Mouse (Mus musculus) stomach, embryonic 16.5 days (tissue): ENCODE results near the gene Sstr1. TPM values are rescaled to one million over a fixed set of nuclear protein-coding genes. Genes with fewer than 3 reads are reported as not detected.
A peak's percentile ranks its signal among the peaks of the same experiment; 100 is the strongest.

Experiments
- ATAC-seq: fragments of 200-750 bp; cut with Nextera tagmentation; 2 replicates; pipeline ENCODE4 v1.8.0; 2017; ENCODE audit warnings: moderate number of reproducible peaks, moderate TSS enrichment; ENCODE audit not compliant: insufficient read depth, low FRiP score
- H3K27ac ChIP-seq: fragments of 300-500 bp; sonication (generic); 2 replicates; pipeline ENCODE4 v1.5.1; 2014; ENCODE audit warnings: low read length
- H3K27me3 ChIP-seq: fragments of 300-500 bp; sonication (generic); 2 replicates; pipeline ENCODE4 v1.6.1; 2014; ENCODE audit warnings: low read length, control low read depth, mixed read lengths; ENCODE audit not compliant: control insufficient read depth, insufficient read depth
- H3K36me3 ChIP-seq: fragments of 300-500 bp; sonication (generic); 2 replicates; pipeline ENCODE4 v1.6.1; 2014; ENCODE audit warnings: low read length; ENCODE audit not compliant: control insufficient read depth, insufficient read depth
- H3K4me1 ChIP-seq: fragments of 300-500 bp; sonication (generic); 2 replicates; pipeline ENCODE4 v1.6.1; 2014; ENCODE audit warnings: low read length, control low read depth, mixed read lengths; ENCODE audit not compliant: control insufficient read depth, insufficient read depth
- H3K4me2 ChIP-seq: fragments of 300-500 bp; sonication (generic); 2 replicates; pipeline ENCODE4 v1.6.1; 2014; ENCODE audit warnings: low read depth, low read length, mixed read lengths
- H3K4me3 ChIP-seq: fragments of 300-500 bp; sonication (generic); replicated peaks from 2 replicates; pipeline ENCODE4 v1.5.1; 2014; ENCODE audit warnings: mild to moderate bottlenecking, low read length
- H3K9ac ChIP-seq: fragments of 300-500 bp; sonication (generic); 2 replicates; pipeline ENCODE4 v1.6.1; 2014; ENCODE audit warnings: low read length
- H3K9me3 ChIP-seq: fragments of 300-500 bp; sonication (generic); replicated peaks from 2 replicates; pipeline ENCODE4 v1.6.1; 2016; ENCODE audit warnings: low read length, control low read depth; ENCODE audit not compliant: control insufficient read depth
- WGBS: fragments of 180-500 bp; shearing (Covaris S2); extraction: QIAGEN DNeasy Blood & Tissue Kit; methylation state at CpG from one replicate; pipeline ENCODE4 v1.1.7; 2014; 5-methylcytosine and 5-hydroxymethylcytosine counted together
- polyA plus RNA-seq: library from polyadenylated mRNA; unstranded; fragments of >200 nt; fragmentation: Nextera tagmentation; extraction: Ambion mirVana; gene quantifications from 2 replicates; pipeline ENCODE4 v1.2.1, GENCODE M21; 2015

Gene Sstr1
- polyA plus RNA-seq: 1.1 and 1.2 TPM in 2 replicates

GRCm38 (mm10) chr12:58211163-58212071, at the start of gene Sstr1:
Sstr1 (plus strand) TSS chr12:58211772.
- peaks cover 31% of the 10 kb centered on the region for H3K27me3 ChIP-seq
- H3K27ac ChIP-seq: no peak within 1 kb of the TSS
- peak within 1 kb of the TSS; percentile 63 for H3K4me2 ChIP-seq
- H3K9me3 ChIP-seq: no peaks in the 10 kb centered on the region
- no peaks in the 10 kb centered on the region for H3K36me3 ChIP-seq
- H3K4me1 ChIP-seq: peaks cover 25% of the 10 kb centered on the region
- peak; percentile 54; the same call in 1 of the 2 replicates for ATAC-seq
- H3K9ac ChIP-seq: peak within 1 kb of the TSS; percentile 48
- WGBS: 21% methylated on average over 21 of the region's 21 CpGs
- peak within 1 kb of the TSS; percentile 48 for H3K4me3 ChIP-seq

- H3K9me3 ChIP-seq: no peaks in the 10 kb centered on the region
- H3K4me2 ChIP-seq: no peak overlapping the region
- 80% methylated on average over 1 of the region's 1 CpGs for WGBS
- H3K27me3 ChIP-seq: no peaks in the 10 kb centered on the region
- H3K4me3 ChIP-seq: no peak overlapping the region
- no peak overlapping the region for H3K27ac ChIP-seq
- no peak overlapping the region for H3K9ac ChIP-seq
- no peaks in the 10 kb centered on the region for H3K4me1 ChIP-seq
- ATAC-seq: no peak
- no peaks in the 10 kb centered on the region for H3K36me3 ChIP-seq
Observed at GRCm38 (mm10) chr12:58198810-58199209, 12.8 kb upstream of the Sstr1 start.

- no peak for ATAC-seq
- Histone ChIP-seq H3K36me3 (no peaks in the 10 kb centered on the region), H3K27ac (no peak overlapping the region), H3K9me3 (no peaks in the 10 kb centered on the region), H3K27me3 (no peaks in the 10 kb centered on the region), H3K4me2 (no peak overlapping the region), H3K4me3 (no peak overlapping the region), H3K4me1 (no peaks in the 10 kb centered on the region), H3K9ac (no peak overlapping the region)
Observed at GRCm38 (mm10) chr12:58201190-58201589, 10.4 kb upstream of the Sstr1 start.

GRCm38 (mm10) chr12:58207956-58208355, 3.6 kb upstream of the Sstr1 start:
- H3K4me3 ChIP-seq: no peak overlapping the region

GRCm38 (mm10) chr12:58212261-58212923, 820 bp downstream of the Sstr1 start:
- Histone ChIP-seq H3K4me1 (peaks cover 25% of the 10 kb centered on the region), H3K9me3 (no peaks in the 10 kb centered on the region), H3K4me2 (peak overlapping the region; percentile 63), H3K4me3 (peak overlapping the region; percentile 48), H3K36me3 (no peaks in the 10 kb centered on the region), H3K27ac (no peak overlapping the region), H3K27me3 (peaks cover 31% of the 10 kb centered on the region), H3K9ac (peak overlapping the region; percentile 48)
- peak; percentile 52; the same call in 1 of the 2 replicates for ATAC-seq
- under 1% methylated on average over 39 of the region's 39 CpGs for WGBS

More at GRCm38 (mm10) chr12:58207956-58208355, 3.6 kb upstream of the Sstr1 start:
- Histone ChIP-seq H3K36me3 (no peaks in the 10 kb centered on the region), H3K4me2 (no peak overlapping the region), H3K4me1 (peaks cover 15% of the 10 kb centered on the region), H3K9me3 (no peaks in the 10 kb centered on the region), H3K27me3 (peaks cover 24% of the 10 kb centered on the region), H3K27ac (no peak overlapping the region), H3K9ac (no peak overlapping the region)
- 88% methylated on average over 1 of the region's 1 CpGs for WGBS
- ATAC-seq: no peak

GRCm38 (mm10) chr12:58212924-58213450, 1.4 kb downstream of the Sstr1 start:
- H3K9me3 ChIP-seq: no peaks in the 10 kb centered on the region
- H3K27ac ChIP-seq: no peak overlapping the region
- WGBS: 4% methylated on average over 29 of the region's 29 CpGs
- peaks cover 31% of the 10 kb centered on the region for H3K27me3 ChIP-seq
- peak overlapping the region; percentile 48 for H3K4me3 ChIP-seq
- ATAC-seq: peak; percentile 7; the same call in 1 of the 2 replicates
- H3K36me3 ChIP-seq: no peaks in the 10 kb centered on the region
- H3K4me2 ChIP-seq: peak overlapping the region; percentile 63
- peaks cover 25% of the 10 kb centered on the region for H3K4me1 ChIP-seq
- no peak overlapping the region for H3K9ac ChIP-seq

GRCm38 (mm10) chr12:58213451-58214288, 2.1 kb downstream of the Sstr1 start:
- no peak overlapping the region for H3K27ac ChIP-seq
- peak overlapping the region; percentile 63 for H3K4me2 ChIP-seq
- H3K4me3 ChIP-seq: peak overlapping the region; percentile 48
- under 1% methylated on average over 35 of the region's 40 CpGs for WGBS
- peaks cover 31% of the 10 kb centered on the region for H3K27me3 ChIP-seq
- H3K9me3 ChIP-seq: no peaks in the 10 kb centered on the region
- H3K9ac ChIP-seq: peak overlapping the region; percentile 20; the same call in 1 of the 2 replicates
- H3K4me1 ChIP-seq: peaks cover 25% of the 10 kb centered on the region
- no peaks in the 10 kb centered on the region for H3K36me3 ChIP-seq
- ATAC-seq: peak; percentile 78; the same call in 1 of the 2 replicates

DNA sequence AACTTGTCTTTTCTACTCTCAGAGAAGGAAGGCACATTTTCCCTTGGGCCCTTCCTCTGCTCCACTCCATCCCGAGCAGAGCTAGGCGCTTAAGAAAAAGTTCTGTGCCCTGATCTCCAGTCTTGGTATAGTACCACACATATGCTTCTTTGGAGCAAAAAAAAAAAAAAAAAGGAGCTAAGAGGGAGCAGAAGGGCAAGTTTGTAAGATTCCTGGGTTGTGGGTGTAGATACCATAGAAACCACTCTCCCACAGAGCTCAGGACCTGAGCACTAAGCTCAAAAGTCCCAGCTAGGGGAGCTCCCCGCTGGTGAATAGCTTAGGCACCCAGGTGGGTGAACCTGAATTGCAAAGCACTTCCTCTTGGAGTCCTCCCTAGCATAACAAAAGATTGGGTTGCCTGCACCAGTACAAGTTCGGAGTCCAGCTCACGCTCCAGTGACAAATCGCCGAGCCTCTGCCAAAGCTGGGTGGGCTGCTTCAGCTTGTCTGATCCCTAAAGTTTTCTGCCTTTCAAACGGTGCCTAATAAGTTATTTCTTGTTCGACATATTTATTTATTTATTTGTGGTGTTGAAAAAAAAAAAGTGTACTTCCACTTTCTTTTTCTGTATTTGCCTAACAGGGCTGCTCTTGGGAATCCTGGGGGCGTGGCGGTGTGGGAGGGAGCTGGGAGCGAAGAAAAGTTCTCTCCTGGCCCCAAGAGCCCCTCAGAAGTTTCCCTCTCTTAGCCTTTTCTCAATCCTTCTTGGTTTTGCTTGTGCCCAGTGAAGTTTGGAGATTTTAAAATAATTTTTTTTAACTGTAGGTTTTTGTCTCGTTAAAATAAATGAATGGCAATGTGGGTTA, 2.9 kb downstream of the Sstr1 start:
- 13% methylated on average over 13 of the region's 13 CpGs for WGBS
- Histone ChIP-seq H3K4me1 (peaks cover 25% of the 10 kb centered on the region), H3K27me3 (peaks cover 31% of the 10 kb centered on the region), H3K27ac (no peak overlapping the region), H3K9me3 (no peaks in the 10 kb centered on the region), H3K36me3 (no peaks in the 10 kb centered on the region), H3K4me3 (peak overlapping the region; percentile 48), H3K9ac (no peak overlapping the region), H3K4me2 (peak overlapping the region; percentile 63)
- no peak for ATAC-seq
